Mouse (Mus musculus): ENCODE measurements around the gene Gpc6. TPM values are rescaled to one million over a fixed set of nuclear protein-coding genes. Genes with fewer than 3 reads are reported as not detected.

Gpc6 gene
- polyA plus RNA-seq, 1 experiment from 2014 or later = 11.4 TPM

DNA sequence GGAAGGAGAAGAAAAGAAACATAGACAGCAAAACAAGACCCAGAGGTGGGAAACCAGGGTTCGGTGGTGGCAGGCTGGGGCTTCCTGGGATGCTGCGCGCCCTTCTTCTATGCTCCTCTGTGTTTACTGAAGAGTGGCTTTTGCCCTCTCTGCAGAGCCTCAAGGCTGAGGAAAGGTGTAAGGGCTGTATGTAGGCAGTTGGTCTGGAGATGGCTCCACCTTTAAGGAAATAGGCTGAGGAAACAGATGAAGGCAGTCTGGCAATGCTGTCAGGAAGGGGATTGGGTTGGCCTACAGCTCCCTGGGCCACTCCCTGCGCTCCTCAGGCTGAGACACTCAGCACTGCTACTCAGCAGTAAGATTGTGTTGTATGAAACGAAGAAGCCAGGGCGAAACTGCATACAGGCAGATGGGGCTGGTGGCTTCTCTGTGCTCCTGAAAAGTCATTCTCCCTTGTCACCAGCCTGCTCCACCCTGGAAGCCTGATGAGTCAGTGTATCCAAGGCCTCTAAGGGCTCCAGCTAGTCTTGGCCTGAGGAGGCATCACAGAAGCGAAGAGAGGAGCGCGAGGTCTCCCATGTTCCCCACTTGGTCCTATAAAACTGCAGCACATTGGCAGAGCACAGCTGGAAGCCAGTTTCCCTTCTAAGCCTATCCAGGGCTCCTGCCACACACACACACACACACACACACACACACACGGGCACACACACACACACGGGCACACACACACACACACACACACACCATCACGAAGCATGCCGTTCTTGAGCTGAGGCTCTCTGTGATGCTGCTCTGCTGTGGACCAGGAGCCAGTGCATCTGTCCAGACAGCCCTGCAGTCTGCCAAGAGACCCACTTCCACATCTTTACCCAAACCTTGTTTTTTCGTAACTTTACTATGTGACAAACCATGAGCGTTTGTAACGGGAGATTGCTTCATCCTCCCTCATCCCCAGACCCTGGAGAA, 1006.0 kb downstream of the Gpc6 start:
- DNase-seq (ENCODE audit: low spot score) (no peak), ATAC-seq (ENCODE audit: low FRiP score, low TSS enrichment) (0 out of 2 replicates have a peak, but pooled peaks have one; percentile 35)
- Histone ChIP-seq H3K4me3 (ENCODE audit: low read depth, low read length) (no peak overlapping the region), H3K36me3 (ENCODE audit: control insufficient read depth, insufficient read depth, low read length) (no peaks in the 10 kb centered on the region), H3K27me3 (ENCODE audit: control insufficient read depth, insufficient read depth, low read length) (no peaks in the 10 kb centered on the region), H3K9me3 (ENCODE audit: control insufficient read depth, low read length) (no peaks in the 10 kb centered on the region), H3K4me1 (replicated peaks; ENCODE audit: control insufficient read depth, insufficient read depth) (no peaks in the 10 kb centered on the region), H3K27ac (replicated peaks) (peak overlapping the region; percentile 65), H3K4me2 (replicated peaks; ENCODE audit: low read depth) (no peak overlapping the region), H3K9ac (ENCODE audit: low read length) (no peak overlapping the region)
- TF ChIP-seq EP300 (optimal IDR thresholded peaks at IDR 0.05) = no peak
- no peak for TF ChIP-seq CTCF (IDR thresholded peaks at IDR 0.05; ENCODE audit: low read depth)
- WGBS = 76% methylated on average over 16 of the region's 16 CpGs

DNA sequence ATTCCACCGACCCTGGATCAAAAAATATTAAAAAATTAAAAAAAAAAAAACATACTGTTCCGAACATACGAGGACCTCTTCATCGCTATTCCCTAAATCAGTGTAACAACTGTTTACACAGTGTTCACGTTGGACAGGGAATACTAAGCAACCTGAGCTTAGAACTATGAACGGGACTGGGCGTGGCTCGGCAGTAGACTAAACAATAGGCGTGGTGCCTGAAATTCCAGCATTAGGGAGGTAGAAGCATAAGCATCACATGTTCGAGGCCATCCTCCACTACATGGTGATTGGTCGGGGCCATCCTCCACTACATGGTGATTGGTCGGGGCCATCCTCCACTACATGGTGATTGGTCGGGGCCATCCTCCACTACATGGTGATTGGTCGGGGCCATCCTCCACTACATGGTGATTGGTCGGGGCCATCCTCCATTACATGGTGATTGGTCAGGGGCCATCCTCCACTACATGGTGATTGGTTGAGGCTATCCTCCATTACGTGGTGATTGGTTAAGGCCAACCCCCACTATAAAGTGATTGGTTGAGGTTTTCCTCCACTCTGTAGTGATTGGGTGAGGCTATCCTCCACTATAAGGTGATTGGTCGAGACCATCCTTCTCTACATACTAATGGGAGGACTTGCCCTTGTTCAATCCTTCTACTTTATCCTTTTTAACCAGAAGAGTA, 1007.2 kb downstream of the Gpc6 start:
- DNase-seq (ENCODE audit: low spot score) = no peak
- no peak overlapping the region for H3K9ac ChIP-seq (ENCODE audit: low read length)
- TF ChIP-seq CTCF (IDR thresholded peaks at IDR 0.05; ENCODE audit: low read depth) = no peak
- TF ChIP-seq EP300 (optimal IDR thresholded peaks at IDR 0.05) = no peak
- no peaks in the 10 kb centered on the region for H3K4me1 ChIP-seq (replicated peaks; ENCODE audit: control insufficient read depth, insufficient read depth)
- no peaks in the 10 kb centered on the region for H3K27me3 ChIP-seq (ENCODE audit: control insufficient read depth, insufficient read depth, low read length)
- ATAC-seq (ENCODE audit: low FRiP score, low TSS enrichment) = no peak
- H3K27ac ChIP-seq (replicated peaks) = no peak overlapping the region
- H3K4me2 ChIP-seq (replicated peaks; ENCODE audit: low read depth) = no peak overlapping the region
- H3K9me3 ChIP-seq (ENCODE audit: control insufficient read depth, low read length) = no peaks in the 10 kb centered on the region
- no peaks in the 10 kb centered on the region for H3K36me3 ChIP-seq (ENCODE audit: control insufficient read depth, insufficient read depth, low read length)
- 91% methylated on average over 16 of the region's 17 CpGs for WGBS
- H3K4me3 ChIP-seq (ENCODE audit: low read depth, low read length) = no peak overlapping the region

DNA sequence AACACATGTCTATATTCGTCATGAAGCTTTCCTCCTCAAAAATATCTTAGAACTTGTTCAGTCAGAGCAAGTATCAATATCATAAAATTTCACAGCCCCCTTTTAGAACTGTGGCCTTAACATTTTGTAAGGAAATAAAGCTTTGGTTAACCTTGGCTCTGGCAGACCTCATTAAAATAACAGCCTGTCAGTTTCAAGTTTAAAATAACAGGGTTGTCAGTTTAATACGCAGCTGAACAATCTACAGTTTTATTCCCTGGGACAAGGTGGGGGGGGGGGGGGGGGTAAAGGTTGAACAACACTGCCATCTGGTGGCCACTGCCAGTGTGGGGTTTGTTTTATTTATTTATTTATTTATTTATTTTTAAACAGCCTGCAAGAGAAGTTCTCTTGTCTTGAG, 1013.4 kb downstream of the Gpc6 start:
- Histone ChIP-seq H3K4me1 (replicated peaks; ENCODE audit: control insufficient read depth, insufficient read depth) (no peaks in the 10 kb centered on the region), H3K36me3 (ENCODE audit: control insufficient read depth, insufficient read depth, low read length) (no peaks in the 10 kb centered on the region), H3K4me3 (ENCODE audit: low read depth, low read length) (no peak overlapping the region), H3K9ac (ENCODE audit: low read length) (no peak overlapping the region), H3K27me3 (ENCODE audit: control insufficient read depth, insufficient read depth, low read length) (no peaks in the 10 kb centered on the region), H3K9me3 (ENCODE audit: control insufficient read depth, low read length) (no peaks in the 10 kb centered on the region), H3K4me2 (replicated peaks; ENCODE audit: low read depth) (no peak overlapping the region), H3K27ac (replicated peaks) (no peak overlapping the region)
- WGBS = 12% methylated on average over 2 of the region's 2 CpGs
- DNase-seq (ENCODE audit: low spot score) (peak; percentile 59), ATAC-seq (ENCODE audit: low FRiP score, low TSS enrichment) (no peak)
- TF ChIP-seq EP300 (optimal IDR thresholded peaks at IDR 0.05) (no peak), CTCF (IDR thresholded peaks at IDR 0.05; ENCODE audit: low read depth) (peak; percentile 71)

DNA sequence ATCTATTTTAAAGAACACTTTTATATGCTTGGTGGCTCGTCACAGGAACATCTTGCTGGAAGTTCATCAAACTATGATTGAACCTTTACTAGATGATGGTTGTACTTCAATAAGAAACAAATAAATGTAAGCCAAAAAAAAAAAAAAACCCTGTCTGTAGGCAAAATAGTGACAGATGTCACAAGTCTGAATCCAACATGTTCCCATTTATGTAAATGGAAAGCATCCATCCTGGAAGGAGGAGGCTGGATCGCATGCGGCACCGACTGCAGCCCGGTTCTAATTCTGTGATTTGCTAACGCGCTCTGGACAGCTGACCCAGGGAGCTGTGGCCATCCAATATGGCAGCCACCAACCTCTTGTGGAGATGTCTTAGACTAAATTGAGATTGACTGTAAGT, 1014.4 kb downstream of the Gpc6 start:
- Histone ChIP-seq H3K27me3 (ENCODE audit: control insufficient read depth, insufficient read depth, low read length) (no peaks in the 10 kb centered on the region), H3K4me2 (replicated peaks; ENCODE audit: low read depth) (no peak overlapping the region), H3K9ac (ENCODE audit: low read length) (no peak overlapping the region), H3K27ac (replicated peaks) (no peak overlapping the region), H3K9me3 (ENCODE audit: control insufficient read depth, low read length) (no peaks in the 10 kb centered on the region), H3K36me3 (ENCODE audit: control insufficient read depth, insufficient read depth, low read length) (no peaks in the 10 kb centered on the region), H3K4me3 (ENCODE audit: low read depth, low read length) (no peak overlapping the region), H3K4me1 (replicated peaks; ENCODE audit: control insufficient read depth, insufficient read depth) (no peaks in the 10 kb centered on the region)
- DNase-seq (ENCODE audit: low spot score) (no peak), ATAC-seq (ENCODE audit: low FRiP score, low TSS enrichment) (no peak)
- TF ChIP-seq EP300 (optimal IDR thresholded peaks at IDR 0.05) (no peak), CTCF (IDR thresholded peaks at IDR 0.05; ENCODE audit: low read depth) (no peak)
- 95% methylated on average over 7 of the region's 7 CpGs for WGBS

DNA sequence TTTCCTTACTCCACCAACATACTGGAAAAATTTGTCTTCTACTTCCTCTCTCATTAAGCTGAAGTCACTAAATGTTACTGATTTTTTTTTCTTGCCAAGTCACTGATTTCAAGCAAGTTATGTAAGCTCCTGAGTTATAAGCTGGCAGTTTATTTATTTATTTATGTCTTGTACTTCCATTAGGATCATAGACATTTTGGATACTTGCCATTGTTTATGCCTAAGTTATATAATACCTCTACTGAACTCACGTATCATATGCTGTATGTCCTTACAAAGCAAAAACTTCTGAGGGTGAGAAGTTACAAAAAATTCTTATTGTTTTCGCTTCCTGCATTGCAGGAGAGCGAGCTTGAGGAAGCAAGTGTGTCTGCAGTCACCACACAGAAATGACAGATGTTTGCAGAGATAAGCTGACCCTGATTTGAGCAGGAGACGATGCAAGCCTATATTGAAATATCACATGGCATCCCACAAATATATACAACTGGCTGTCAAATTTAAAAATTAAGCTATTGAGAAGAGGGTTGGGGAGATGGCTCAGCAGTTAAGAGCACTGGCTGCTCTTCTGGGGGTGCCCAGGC, 1020.9 kb downstream of the Gpc6 start:
- Histone ChIP-seq H3K9ac (ENCODE audit: low read length) (no peak overlapping the region), H3K4me2 (replicated peaks; ENCODE audit: low read depth) (no peak overlapping the region), H3K36me3 (ENCODE audit: control insufficient read depth, insufficient read depth, low read length) (no peaks in the 10 kb centered on the region), H3K27me3 (ENCODE audit: control insufficient read depth, insufficient read depth, low read length) (no peaks in the 10 kb centered on the region), H3K27ac (replicated peaks) (no peak overlapping the region), H3K4me1 (replicated peaks; ENCODE audit: control insufficient read depth, insufficient read depth) (no peaks in the 10 kb centered on the region), H3K9me3 (ENCODE audit: control insufficient read depth, low read length) (no peaks in the 10 kb centered on the region), H3K4me3 (ENCODE audit: low read depth, low read length) (no peak overlapping the region)
- no peak for TF ChIP-seq CTCF (IDR thresholded peaks at IDR 0.05; ENCODE audit: low read depth)
- TF ChIP-seq EP300 (optimal IDR thresholded peaks at IDR 0.05) = no peak
- DNase-seq (ENCODE audit: low spot score) = no peak
- ATAC-seq (ENCODE audit: low FRiP score, low TSS enrichment) = no peak
- 72% methylated on average over 4 of the region's 4 CpGs for WGBS

All from stomach, postnatal 0 days (tissue).